Mouse (Mus musculus): ENCODE measurements at regions not wholly inside any gene's neighbourhood (a gene's known extent, or its start where the extent isn't known, plus 50 kb on each side); places are given as distances from the start of the nearest gene placed in this dataset.

GRCm38 (mm10) chrX:107577501-107577900 lies 90.3 kb upstream of the Tbx22 start:
- peak; percentile 50 for DNase-seq
